Mouse (Mus musculus) CH12.LX (cell line): ENCODE data around the gene Prss16. TPM values are rescaled to one million over a fixed set of nuclear protein-coding genes. Genes with fewer than 3 reads are reported as not detected.

Experiments
- DNase-seq: peaks from one replicate; pipeline ENCODE4 v3.0.0-alpha.2; 2013; ENCODE audit errors: extremely low read depth
- H3K27ac ChIP-seq: 2 replicates; pipeline ENCODE4 v1.5.1; 2012; ENCODE audit warnings: low read depth, mild to moderate bottlenecking, control low read depth, moderate library complexity; ENCODE audit not compliant: insufficient read depth
- H3K27me3 ChIP-seq: replicated peaks from 2 replicates; pipeline ENCODE3; 2012; ENCODE audit warnings: inconsistent platforms
- H3K36me3 ChIP-seq, 2 experiments: replicated peaks in 1 of 2; 2 replicates each; pipeline versions ENCODE3 to v1.6.1; 2012; ENCODE audit warnings: inconsistent platforms in 1 of 2, low read length in 1 of 2, mild to moderate bottlenecking in 1 of 2, mixed read lengths in 1 of 2, moderate library complexity in 1 of 2; ENCODE audit not compliant: control insufficient read depth in 1 of 2, insufficient read depth in 1 of 2
- H3K4me1 ChIP-seq, 2 experiments: 2 replicates each; pipeline ENCODE4 v1.6.1; 2012; ENCODE audit warnings: inconsistent platforms in 1 of 2, moderate library complexity in 1 of 2; ENCODE audit not compliant: insufficient read depth in 2 of 2, control insufficient read depth in 1 of 2
- H3K4me2 ChIP-seq: 2 replicates; pipeline ENCODE4 v1.6.1; 2012; ENCODE audit warnings: low read depth, mild to moderate bottlenecking, control low read depth; ENCODE audit not compliant: poor library complexity, insufficient read depth, severe bottlenecking
- H3K4me3 ChIP-seq, 3 experiments: fragments of 150-350 bp in 1 of 3; sonication (generic) in 1 of 3; replicated peaks in 1 of 3; 2 replicates each; pipeline versions ENCODE3 to v1.5.1; 2011 to 2012; ENCODE audit warnings: low read depth in 2 of 3, low read length in 2 of 3, mild to moderate bottlenecking in 2 of 3, moderate library complexity in 2 of 3, control low read depth in 1 of 3, improper control_type of control experiment in 1 of 3, inconsistent platforms in 1 of 3, mixed read lengths in 1 of 3; ENCODE audit not compliant: poor library complexity in 1 of 3
- H3K79me2 ChIP-seq: replicated peaks from 2 replicates; pipeline ENCODE4 v1.6.1; 2012; ENCODE audit warnings: mild to moderate bottlenecking, moderate library complexity; ENCODE audit not compliant: control insufficient read depth, poor library complexity, insufficient read depth, severe bottlenecking; ENCODE audit errors: extremely low read depth
- H3K9ac ChIP-seq: 2 replicates; pipeline ENCODE4 v1.6.1; 2012; ENCODE audit warnings: low read depth, mild to moderate bottlenecking, control low read depth, moderate library complexity; ENCODE audit not compliant: insufficient read depth
- H3K9me3 ChIP-seq: replicated peaks from 2 replicates; pipeline ENCODE3; 2012; ENCODE audit warnings: low read length, inconsistent platforms, mixed read lengths
- CHD1 ChIP-seq: IDR thresholded peaks from 2 replicates; pipeline ENCODE4 v1.6.1; 2012; ENCODE audit warnings: low read depth, low read length, improper control_type of control experiment, inconsistent platforms
- CHD2 ChIP-seq: IDR thresholded peaks from 2 replicates; pipeline ENCODE4 v1.6.1; 2011; ENCODE audit warnings: low read length, improper control_type of control experiment
- ELF1 ChIP-seq: IDR thresholded peaks from 2 replicates; pipeline ENCODE4 v1.6.1; 2014; ENCODE audit warnings: low read depth, mild to moderate bottlenecking, inconsistent platforms, low read length, improper control_type of control experiment
- HCFC1 ChIP-seq: IDR thresholded peaks from 2 replicates; pipeline ENCODE4 v1.6.1; 2012; ENCODE audit warnings: low read depth, mild to moderate bottlenecking, inconsistent platforms, low read length, improper control_type of control experiment
- JUN ChIP-seq: IDR thresholded peaks from 2 replicates; pipeline ENCODE4 v1.6.1; 2011; ENCODE audit warnings: low read depth, mild to moderate bottlenecking, low read length, improper control_type of control experiment, moderate library complexity; ENCODE audit not compliant: insufficient read depth
- JUND ChIP-seq: conservative IDR thresholded peaks from 2 replicates; pipeline ENCODE4 v1.6.1; 2011; ENCODE audit warnings: low read depth, low read length, improper control_type of control experiment
- KAT2A ChIP-seq: IDR thresholded peaks from 2 replicates; pipeline ENCODE4 v1.6.1; 2012; ENCODE audit warnings: low read length, improper control_type of control experiment, inconsistent platforms; ENCODE audit not compliant: insufficient replicate concordance
- MAX ChIP-seq: IDR thresholded peaks from 2 replicates; pipeline ENCODE4 v1.6.1; 2011; ENCODE audit warnings: low read length, improper control_type of control experiment
- MAZ ChIP-seq: IDR thresholded peaks from 2 replicates; pipeline ENCODE4 v1.6.1; 2012; ENCODE audit warnings: low read depth, mild to moderate bottlenecking, inconsistent platforms, low read length, improper control_type of control experiment, moderate library complexity
- MEF2A ChIP-seq: IDR thresholded peaks from 2 replicates; pipeline ENCODE4 v1.6.1; 2014; ENCODE audit warnings: low read depth, mild to moderate bottlenecking, inconsistent platforms, low read length, improper control_type of control experiment, borderline replicate concordance
- MXI1 ChIP-seq: IDR thresholded peaks from 2 replicates; pipeline ENCODE4 v1.6.1; 2011; ENCODE audit warnings: mild to moderate bottlenecking, low read depth, low read length, improper control_type of control experiment
- MYC ChIP-seq: IDR thresholded peaks from 2 replicates; pipeline ENCODE4 v1.6.1; 2011; ENCODE audit warnings: low read depth, mild to moderate bottlenecking, improper control_type of control experiment, low read length
- NELFE ChIP-seq: IDR thresholded peaks from 2 replicates; pipeline ENCODE4 v1.6.1; 2011; ENCODE audit warnings: low read depth, low read length, improper control_type of control experiment
- PAX5 ChIP-seq: IDR thresholded peaks from 2 replicates; pipeline ENCODE4 v1.6.1; 2012; ENCODE audit warnings: low read length, inconsistent platforms, mixed read lengths
- POLR2A ChIP-seq: IDR thresholded peaks from 2 replicates; pipeline ENCODE4 v1.6.1; 2011; ENCODE audit warnings: low read depth, mild to moderate bottlenecking, improper control_type of control experiment, low read length
- RAD21 ChIP-seq: IDR thresholded peaks from 2 replicates; pipeline ENCODE4 v1.6.1; 2011; ENCODE audit warnings: low read depth, mild to moderate bottlenecking, low read length, improper control_type of control experiment, moderate library complexity
- RCOR1 ChIP-seq: conservative IDR thresholded peaks from 2 replicates; pipeline ENCODE4 v1.6.1; 2012; ENCODE audit warnings: low read depth, mild to moderate bottlenecking, inconsistent platforms, low read length, improper control_type of control experiment
- SIN3A ChIP-seq: IDR thresholded peaks from 2 replicates; pipeline ENCODE4 v1.6.1; 2012; ENCODE audit warnings: low read length, improper control_type of control experiment, inconsistent platforms
- SMC3 ChIP-seq: IDR thresholded peaks from 2 replicates; pipeline ENCODE4 v1.6.1; 2011; ENCODE audit warnings: low read depth, low read length, improper control_type of control experiment
- TCF12 ChIP-seq: IDR thresholded peaks from 2 replicates; pipeline ENCODE4 v1.6.1; 2014; ENCODE audit warnings: low read depth, mild to moderate bottlenecking, inconsistent platforms, low read length, improper control_type of control experiment
- UBTF ChIP-seq: IDR thresholded peaks from 2 replicates; pipeline ENCODE4 v1.6.1; 2012; ENCODE audit warnings: low read depth, mild to moderate bottlenecking, inconsistent platforms, low read length, improper control_type of control experiment, moderate library complexity
- USF1 ChIP-seq: IDR thresholded peaks from 2 replicates; pipeline ENCODE4 v1.6.1; 2014; ENCODE audit warnings: low read depth, mild to moderate bottlenecking, inconsistent platforms, low read length, improper control_type of control experiment
- USF2 ChIP-seq: conservative IDR thresholded peaks from 2 replicates; pipeline ENCODE4 v1.6.1; 2011; ENCODE audit warnings: low read depth, low read length, improper control_type of control experiment
- ZMIZ1 ChIP-seq: IDR thresholded peaks from 2 replicates; pipeline ENCODE4 v1.6.1; 2012; ENCODE audit warnings: low read depth, mild to moderate bottlenecking, inconsistent platforms, low read length, improper control_type of control experiment
- ZNF384 ChIP-seq: IDR thresholded peaks from 2 replicates; pipeline ENCODE4 v1.6.1; 2012; ENCODE audit warnings: low read depth, low read length, improper control_type of control experiment, inconsistent platforms
- dilution Hi-C: fragments of 300-500 bp; cut with MboI; formaldehyde crosslinking; loops from 2 replicates; pipeline ENCODE4 v1.14.3; 2020; ENCODE audit warnings: low sequenced_read_pairs; ENCODE audit not compliant: extremely low pct_unique_long_range_greater_than_20kb, extremely low pct_ligation_motif_present
- in situ Hi-C: fragments of 300-500 bp; cut with MboI; formaldehyde crosslinking; loops from 3 replicates; pipeline ENCODE4 v1.14.3; 2019; ENCODE audit warnings: low sequenced_read_pairs, low pct_ligation_motif_present, low pct_unique_long_range_greater_than_20kb, mixed read lengths
- polyA plus RNA-seq: library from polyadenylated mRNA; unstranded; fragments of >175 nt; gene quantifications from 2 replicates; pipeline ENCODE4 v1.2.1, GENCODE M21; 2012; ENCODE audit warnings: low read depth; ENCODE audit not compliant: insufficient read length
- total RNA-seq, 2 experiments: library from RNA; depleted of rRNA; stranded (reverse); fragments of 300-350 nt in 1 of 2; fragments of >200 nt in 1 of 2; gene quantifications; 2 replicates each; pipeline ENCODE4 v1.2.3; 2012 to 2014

Gene Prss16
- total and polyA plus RNA-seq, 3 experiments = 0.36 to 1.4 (median 0.47) TPM

DNA sequence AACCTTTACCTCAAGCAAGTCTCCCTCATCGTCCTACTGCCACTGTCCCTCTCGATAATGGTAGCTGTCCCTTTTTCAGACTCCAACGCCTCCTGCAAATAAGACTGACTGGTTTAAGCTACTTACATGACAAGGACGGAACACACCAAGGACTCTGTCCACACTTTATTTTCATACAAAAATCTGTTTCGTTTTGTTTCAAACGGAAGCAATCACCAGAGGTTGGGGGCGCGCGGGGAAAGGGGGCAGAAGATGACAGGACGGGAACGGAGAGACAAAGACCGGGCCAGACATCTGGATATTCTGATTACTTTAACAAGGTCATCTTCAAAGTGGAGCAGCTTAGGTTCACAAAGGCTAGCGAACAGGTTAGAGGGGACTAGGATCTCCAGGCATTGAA, 4.2 kb upstream of the Prss16 start:
- in situ Hi-C loops = loop anchor here (25.0 kb wide), 1 partner anchor 601 kb away; the partner anchor contains the start of gene Zkscan3
- H3K79me2 ChIP-seq = no peaks in the 10 kb centered on the region
- dilution Hi-C loops = no loop called here
- H3K9me3 ChIP-seq = no peaks in the 10 kb centered on the region
- H3K4me2 ChIP-seq = peak overlapping the region; percentile 71
- no peak for DNase-seq
- TF ChIP-seq MAZ (no peak), USF1 (no peak), CHD1 (no peak), ZNF384 (no peak), TCF12 (no peak), NELFE (no peak), ELF1 (no peak), JUND (no peak), SIN3A (no peak), UBTF (no peak)
- peak overlapping the region in 1 of 3 experiments; percentile 23 for H3K4me3 ChIP-seq
- 0 out of 2 replicates have a peak overlapping the region, but pooled peaks have one; percentile 19 for H3K9ac ChIP-seq
- peaks cover 63% of the 10 kb centered on the region for H3K27me3 ChIP-seq
- H3K36me3 ChIP-seq = no peaks in the 10 kb centered on the region
- peaks cover 0 to 14% of the 10 kb centered on the region in 2 experiments; a peak in 2 of 4 replicates for H3K4me1 ChIP-seq
- H3K27ac ChIP-seq = no peak overlapping the region

DNA sequence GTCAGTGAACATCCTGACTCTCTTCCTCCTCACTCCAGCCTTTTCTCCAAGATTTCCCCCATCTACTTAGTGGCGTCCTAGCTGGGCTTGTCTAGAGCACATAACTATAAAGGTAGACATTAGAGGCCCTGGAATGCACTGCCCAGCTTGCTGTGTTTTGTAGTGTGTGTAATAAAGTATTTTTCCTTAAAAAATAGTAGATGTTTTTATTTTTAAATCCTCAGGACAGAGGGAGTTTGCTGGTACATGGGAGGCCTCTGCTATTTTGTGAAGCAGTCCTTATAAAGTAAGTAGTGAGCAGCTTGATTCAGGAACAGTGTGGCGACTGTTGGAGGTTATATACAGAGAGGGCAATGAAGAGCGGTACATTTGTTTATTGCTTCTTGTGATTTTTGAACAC, 835 bp downstream of the Prss16 start:
- peaks cover 3 to 16% of the 10 kb centered on the region in 2 experiments; a peak in 3 of 4 replicates for H3K4me1 ChIP-seq
- no peak overlapping the region for H3K9ac ChIP-seq
- dilution Hi-C loops = no loop called here
- H3K27me3 ChIP-seq = peaks cover 84% of the 10 kb centered on the region
- no peaks in the 10 kb centered on the region for H3K9me3 ChIP-seq
- H3K79me2 ChIP-seq = no peaks in the 10 kb centered on the region
- no peak for DNase-seq
- TF ChIP-seq SMC3 (no peak), MXI1 (no peak), RAD21 (no peak), NELFE (no peak), MEF2A (no peak), PAX5 (no peak), USF2 (no peak), RCOR1 (no peak), HCFC1 (no peak), ZNF384 (no peak), CHD2 (no peak), MAX (no peak), ZMIZ1 (no peak), JUN (no peak), POLR2A (no peak), MAZ (no peak), KAT2A (no peak), MYC (no peak), SIN3A (no peak)
- no peak overlapping the region for H3K4me2 ChIP-seq
- in situ Hi-C loops = loop anchor here (25.0 kb wide), 1 partner anchor 596 kb away; the partner anchor contains the start of gene Zkscan3
- no peak overlapping the region for H3K4me3 ChIP-seq
- no peak overlapping the region for H3K27ac ChIP-seq
- H3K36me3 ChIP-seq = no peaks in the 10 kb centered on the region
